Mouse (Mus musculus): ENCODE data around the gene Mybpc1. TPM values are rescaled to one million over a fixed set of nuclear protein-coding genes. Genes with fewer than 3 reads are reported as not detected.

The Mybpc1 gene
- 2.3 TPM for polyA plus RNA-seq (2014; fragmentation: Illumina TruSeq; extraction: RNeasy Lipid Tissue Mini Kit (QIAGEN cat#74804); ENCODE audit: low read depth, low replicate concordance)

GRCm38 (mm10) chr10:88604943-88605342 is at the start of gene Mybpc1:
Gene Mybpc1 (minus strand): TSS chr10:88605152.

GRCm38 (mm10) chr10:88503421-88504314 is 101.3 kb downstream of the Mybpc1 start, which contains the start of gene Chpt1:
Gene Chpt1 (minus strand): TSS chr10:88504073.

Other genes with a start within 250 kb of the Mybpc1 start
- 58.7 TPM for gene Dram1, start 226.1 kb downstream of the Mybpc1 start, polyA plus RNA-seq (2014; fragmentation: Illumina TruSeq; extraction: RNeasy Lipid Tissue Mini Kit (QIAGEN cat#74804); ENCODE audit: low read depth, low replicate concordance)
- 20.7 TPM for gene Gnptab, start 226.0 kb downstream of the Mybpc1 start, polyA plus RNA-seq (2014; fragmentation: Illumina TruSeq; extraction: RNeasy Lipid Tissue Mini Kit (QIAGEN cat#74804); ENCODE audit: low read depth, low replicate concordance)
- 5.2 TPM for gene Sycp3, start 145.6 kb downstream of the Mybpc1 start, polyA plus RNA-seq (2014; fragmentation: Illumina TruSeq; extraction: RNeasy Lipid Tissue Mini Kit (QIAGEN cat#74804); ENCODE audit: low read depth, low replicate concordance)
- gene Chpt1, start 101.1 kb downstream of the Mybpc1 start, polyA plus RNA-seq (2014; fragmentation: Illumina TruSeq; extraction: RNeasy Lipid Tissue Mini Kit (QIAGEN cat#74804); ENCODE audit: low read depth, low replicate concordance) = 339 TPM
- 1.3 TPM for gene Spic, start 79.9 kb upstream of the Mybpc1 start, polyA plus RNA-seq (2014; fragmentation: Illumina TruSeq; extraction: RNeasy Lipid Tissue Mini Kit (QIAGEN cat#74804); ENCODE audit: low read depth, low replicate concordance)
- 124 TPM for gene Arl1, start 125.7 kb upstream of the Mybpc1 start, polyA plus RNA-seq (2014; fragmentation: Illumina TruSeq; extraction: RNeasy Lipid Tissue Mini Kit (QIAGEN cat#74804); ENCODE audit: low read depth, low replicate concordance)
- 11.3 TPM for gene Utp20, start 221.7 kb upstream of the Mybpc1 start, polyA plus RNA-seq (2014; fragmentation: Illumina TruSeq; extraction: RNeasy Lipid Tissue Mini Kit (QIAGEN cat#74804); ENCODE audit: low read depth, low replicate concordance)

Measured in adipose tissue, adult 10 weeks (tissue).